Mouse (Mus musculus): Measurements from ENCODE around the gene Cacna1c. TPM values are rescaled to one million over a fixed set of nuclear protein-coding genes. Genes with fewer than 3 reads are reported as not detected.
"Not testable (repeated sequence)": the region's sequence is repeated elsewhere in the genome, so short reads cannot be mapped to it uniquely, and the experiment has no call there.

Cacna1c gene
- polyA plus RNA-seq, 1 experiment from 2014 or later = 3.6 TPM

- WGBS = 86% methylated on average over 12 of the region's 12 CpGs
- no peak for ATAC-seq
- peaks cover 22% of the 10 kb centered on the region for H3K36me3 ChIP-seq (ENCODE audit: poor library complexity, severe bottlenecking)
These were observed 29.0 kb upstream of the Cacna1c start for GRCm38 (mm10) chr6:119225226-119225625.

GRCm38 (mm10) chr6:119224451-119225195 is 28.4 kb upstream of the Cacna1c start:
- peak overlapping the region; percentile 25; the same call in 1 of the 2 replicates for H3K4me2 ChIP-seq
- H3K36me3 ChIP-seq (ENCODE audit: poor library complexity, severe bottlenecking) = peaks cover 25% of the 10 kb centered on the region
- no peaks in the 10 kb centered on the region for H3K27me3 ChIP-seq
- peaks cover 22% of the 10 kb centered on the region for H3K4me1 ChIP-seq
- 42% methylated on average over 13 of the region's 13 CpGs for WGBS
- H3K4me3 ChIP-seq = no peak overlapping the region
- peak overlapping the region; percentile 21; the same call in 1 of the 2 replicates for H3K9ac ChIP-seq
- peak; percentile 61 for ATAC-seq
- H3K9me3 ChIP-seq (replicated peaks) = no peaks in the 10 kb centered on the region
- H3K27ac ChIP-seq = peak overlapping the region; percentile 63

More at GRCm38 (mm10) chr6:119225226-119225625, 29.0 kb upstream of the Cacna1c start:
- peak overlapping the region; percentile 21; the same call in 1 of the 2 replicates for H3K9ac ChIP-seq
- H3K27me3 ChIP-seq = no peaks in the 10 kb centered on the region
- no peak overlapping the region for H3K4me2 ChIP-seq
- H3K4me1 ChIP-seq = peaks cover 22% of the 10 kb centered on the region
- no peak overlapping the region; the same call in 1 of the 2 replicates for H3K27ac ChIP-seq
- H3K9me3 ChIP-seq (replicated peaks) = no peaks in the 10 kb centered on the region
- no peak overlapping the region for H3K4me3 ChIP-seq

GRCm38 (mm10) chr6:119220297-119220696 is 24.1 kb upstream of the Cacna1c start:
- peak; percentile 80 for ATAC-seq
- H3K27ac ChIP-seq = no peak overlapping the region
- WGBS = 53% methylated on average over 10 of the region's 10 CpGs

GRCm38 (mm10) chr6:119219237-119219870 is 23.1 kb upstream of the Cacna1c start:
- ATAC-seq = no peak
- 75% methylated on average over 15 of the region's 15 CpGs for WGBS
- no peak overlapping the region for H3K27ac ChIP-seq
- no peak overlapping the region for H3K4me2 ChIP-seq
- peaks cover 11% of the 10 kb centered on the region for H3K4me1 ChIP-seq
- no peaks in the 10 kb centered on the region for H3K9me3 ChIP-seq (replicated peaks)
- no peaks in the 10 kb centered on the region for H3K27me3 ChIP-seq
- H3K4me3 ChIP-seq = no peak overlapping the region
- no peak overlapping the region for H3K9ac ChIP-seq
- H3K36me3 ChIP-seq (ENCODE audit: poor library complexity, severe bottlenecking) = peaks cover 60% of the 10 kb centered on the region

More at GRCm38 (mm10) chr6:119220297-119220696, 24.1 kb upstream of the Cacna1c start:
- Histone ChIP-seq H3K4me1 (peaks cover 21% of the 10 kb centered on the region), H3K4me3 (no peak overlapping the region), H3K36me3 (ENCODE audit: poor library complexity, severe bottlenecking) (peaks cover 50% of the 10 kb centered on the region), H3K9ac (no peak overlapping the region), H3K9me3 (replicated peaks) (no peaks in the 10 kb centered on the region), H3K27me3 (no peaks in the 10 kb centered on the region), H3K4me2 (no peak overlapping the region)

- ATAC-seq = no peak
- Histone ChIP-seq H3K4me1 (peaks cover 7% of the 10 kb centered on the region; the same call in 1 of the 2 replicates), H3K9ac (no peak overlapping the region), H3K4me2 (no peak overlapping the region), H3K9me3 (replicated peaks) (no peaks in the 10 kb centered on the region), H3K36me3 (ENCODE audit: poor library complexity, severe bottlenecking) (peaks cover 65% of the 10 kb centered on the region), H3K4me3 (no peak overlapping the region), H3K27ac (no peak overlapping the region), H3K27me3 (no peaks in the 10 kb centered on the region)
- WGBS = 71% methylated on average over 5 of the region's 5 CpGs
These were observed 22.4 kb upstream of the Cacna1c start for GRCm38 (mm10) chr6:119218591-119218990.

GRCm38 (mm10) chr6:119217661-119218060 is 21.4 kb upstream of the Cacna1c start:
- ATAC-seq = no peak
- peaks cover 70% of the 10 kb centered on the region for H3K36me3 ChIP-seq (ENCODE audit: poor library complexity, severe bottlenecking)
- H3K4me1 ChIP-seq = peaks cover 7% of the 10 kb centered on the region; the same call in 1 of the 2 replicates
- 72% methylated on average over 4 of the region's 4 CpGs for WGBS
- H3K9me3 ChIP-seq (replicated peaks) = no peaks in the 10 kb centered on the region
- no peak overlapping the region for H3K9ac ChIP-seq
- H3K27me3 ChIP-seq = no peaks in the 10 kb centered on the region
- no peak overlapping the region for H3K4me3 ChIP-seq
- H3K27ac ChIP-seq = no peak overlapping the region
- no peak overlapping the region for H3K4me2 ChIP-seq

GRCm38 (mm10) chr6:119215040-119215613 is 18.9 kb upstream of the Cacna1c start:
- 92% methylated on average over 10 of the region's 10 CpGs for WGBS
- no peak for ATAC-seq
- H3K4me2 ChIP-seq = no peak overlapping the region
- H3K27ac ChIP-seq = no peak overlapping the region
- H3K36me3 ChIP-seq (ENCODE audit: poor library complexity, severe bottlenecking) = peaks cover 55% of the 10 kb centered on the region
- no peaks in the 10 kb centered on the region for H3K9me3 ChIP-seq (replicated peaks)
- peak overlapping the region; percentile 26; the same call in 1 of the 2 replicates for H3K9ac ChIP-seq
- no peak overlapping the region for H3K4me3 ChIP-seq
- H3K4me1 ChIP-seq = peaks cover 3% of the 10 kb centered on the region; the same call in 1 of the 2 replicates
- H3K27me3 ChIP-seq = no peaks in the 10 kb centered on the region

- Histone ChIP-seq H3K27me3 (no peaks in the 10 kb centered on the region), H3K9ac (no peak overlapping the region), H3K4me3 (no peak overlapping the region), H3K9me3 (replicated peaks) (no peaks in the 10 kb centered on the region), H3K4me2 (no peak overlapping the region), H3K36me3 (ENCODE audit: poor library complexity, severe bottlenecking) (peaks cover 49% of the 10 kb centered on the region), H3K27ac (no peak overlapping the region), H3K4me1 (peaks cover 3% of the 10 kb centered on the region; the same call in 1 of the 2 replicates)
- ATAC-seq = no peak
- WGBS = 84% methylated on average over 6 of the region's 6 CpGs
These were observed 18.0 kb upstream of the Cacna1c start for GRCm38 (mm10) chr6:119214190-119214589.

GRCm38 (mm10) chr6:119213375-119213774 is 17.2 kb upstream of the Cacna1c start:
- Histone ChIP-seq H3K4me2 (no peak overlapping the region), H3K27me3 (no peaks in the 10 kb centered on the region), H3K27ac (no peak overlapping the region), H3K4me3 (no peak overlapping the region), H3K36me3 (ENCODE audit: poor library complexity, severe bottlenecking) (peaks cover 49% of the 10 kb centered on the region), H3K4me1 (peaks cover 3% of the 10 kb centered on the region; the same call in 1 of the 2 replicates), H3K9ac (no peak overlapping the region), H3K9me3 (replicated peaks) (no peaks in the 10 kb centered on the region)
- no peak for ATAC-seq
- WGBS = 96% methylated on average over 5 of the region's 5 CpGs

GRCm38 (mm10) chr6:119206006-119206405 is 9.8 kb upstream of the Cacna1c start:
- not testable (repeated sequence) for H3K4me3 ChIP-seq; ATAC-seq; H3K27ac ChIP-seq; H3K4me1 ChIP-seq; H3K27me3 ChIP-seq; H3K9me3 ChIP-seq (replicated peaks); H3K4me2 ChIP-seq; H3K9ac ChIP-seq
- peaks cover 32% of the 10 kb centered on the region for H3K36me3 ChIP-seq (ENCODE audit: poor library complexity, severe bottlenecking)
- 87% methylated on average over 7 of the region's 7 CpGs for WGBS

- Histone ChIP-seq H3K4me3 (no peak overlapping the region), H3K4me1 (peaks cover 7% of the 10 kb centered on the region), H3K4me2 (no peak overlapping the region), H3K27me3 (no peaks in the 10 kb centered on the region), H3K9ac (no peak overlapping the region), H3K9me3 (replicated peaks) (no peaks in the 10 kb centered on the region), H3K27ac (no peak overlapping the region), H3K36me3 (ENCODE audit: poor library complexity, severe bottlenecking) (peaks cover 35% of the 10 kb centered on the region)
- WGBS = 55% methylated on average over 3 of the region's 3 CpGs
- ATAC-seq = no peak
These were observed 8.7 kb upstream of the Cacna1c start for GRCm38 (mm10) chr6:119204915-119205314.

GRCm38 (mm10) chr6:119204286-119204685 is 8.1 kb upstream of the Cacna1c start:
- no peak overlapping the region for H3K4me3 ChIP-seq
- no peak overlapping the region for H3K27ac ChIP-seq
- no peak overlapping the region for H3K9ac ChIP-seq
- H3K4me1 ChIP-seq = peaks cover 13% of the 10 kb centered on the region
- H3K4me2 ChIP-seq = no peak overlapping the region
- H3K36me3 ChIP-seq (ENCODE audit: poor library complexity, severe bottlenecking) = peaks cover 35% of the 10 kb centered on the region
- ATAC-seq = no peak
- 92% methylated on average over 7 of the region's 7 CpGs for WGBS
- H3K9me3 ChIP-seq (replicated peaks) = no peaks in the 10 kb centered on the region
- H3K27me3 ChIP-seq = no peaks in the 10 kb centered on the region

Measured in forebrain, embryonic 13.5 days (tissue).